Mouse (Mus musculus): Measurements from ENCODE around the gene Iars.
"Not testable (repeated sequence)": the region's sequence is repeated elsewhere in the genome, so short reads cannot be mapped to it uniquely, and the experiment has no call there.

Iars gene

DNA sequence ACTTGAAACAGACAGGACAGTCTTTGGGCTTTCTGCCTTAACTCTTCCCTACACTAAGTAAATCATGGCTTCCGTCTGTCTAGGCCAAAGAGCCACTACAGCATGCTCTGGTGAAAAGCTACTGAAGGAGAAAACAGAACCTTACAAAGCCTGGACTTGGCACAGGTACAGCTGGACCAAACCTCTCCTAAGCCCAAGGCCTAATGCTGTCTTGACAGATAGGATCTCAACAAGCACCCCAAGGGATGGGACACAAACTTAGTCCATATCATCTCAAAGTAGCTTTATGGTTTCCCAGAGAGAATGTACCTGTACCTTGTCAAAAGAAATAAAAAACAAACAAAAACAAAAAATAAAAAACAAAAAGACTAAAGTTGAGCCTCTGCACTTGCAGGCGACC, 54.5 kb downstream of the Iars start:
- no peak for DNase-seq (ENCODE audit: low spot score)

DNA sequence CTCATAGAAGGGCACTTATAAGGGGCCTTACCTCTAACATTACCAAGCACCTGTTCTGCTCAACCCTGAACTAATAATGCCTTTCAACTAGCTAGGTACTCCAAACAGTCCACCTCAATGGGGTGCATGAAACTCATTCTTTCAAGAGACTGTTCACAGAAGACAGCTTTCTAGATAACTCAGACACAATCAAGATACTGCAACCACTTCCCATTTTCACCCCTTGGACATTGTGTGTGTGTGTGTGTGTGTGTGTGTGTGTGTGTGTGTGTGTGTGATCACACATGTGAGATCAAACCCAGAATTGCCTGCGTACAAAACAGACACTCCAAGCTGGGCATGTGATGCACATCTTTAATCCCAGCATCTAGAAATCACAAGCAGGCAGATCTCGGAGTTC, 56.1 kb downstream of the Iars start:
- DNase-seq (ENCODE audit: low spot score): no peak

DNA sequence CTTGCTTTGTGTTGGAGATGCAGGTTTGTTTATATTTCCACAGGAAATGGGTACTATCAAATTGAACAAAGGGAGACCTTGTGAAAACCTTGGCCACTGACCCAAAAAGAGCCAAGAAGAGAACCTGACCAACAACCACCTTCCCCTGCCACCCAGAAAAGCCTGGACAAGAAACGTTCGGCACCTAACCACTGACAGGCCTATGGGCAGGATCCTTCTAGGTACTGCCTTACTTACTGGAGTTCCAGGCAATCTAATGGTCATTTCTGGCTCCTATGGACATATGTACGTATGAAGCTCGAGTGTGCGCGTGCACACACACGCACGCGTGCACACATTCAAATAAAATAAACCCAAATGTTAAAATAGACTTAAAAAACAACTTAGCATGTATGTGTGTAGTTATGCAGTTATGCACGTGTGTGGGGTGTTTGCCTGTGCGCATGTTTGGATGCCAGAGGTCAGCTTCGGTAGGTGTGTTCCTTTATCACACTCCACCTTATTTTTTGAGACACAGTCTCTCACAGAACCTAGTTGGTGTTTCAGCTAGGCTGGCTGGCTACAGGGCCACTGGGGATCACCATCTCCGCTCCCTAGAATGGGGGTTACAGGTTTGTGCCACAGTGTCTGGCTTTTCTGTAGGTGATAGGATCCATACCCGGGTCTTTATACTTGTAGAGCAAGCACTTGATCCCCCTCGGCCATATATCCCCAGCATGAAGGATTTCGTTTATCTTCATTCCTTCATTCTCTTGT, 59.6 kb downstream of the Iars start:
- no peak for DNase-seq (ENCODE audit: low spot score)

DNA sequence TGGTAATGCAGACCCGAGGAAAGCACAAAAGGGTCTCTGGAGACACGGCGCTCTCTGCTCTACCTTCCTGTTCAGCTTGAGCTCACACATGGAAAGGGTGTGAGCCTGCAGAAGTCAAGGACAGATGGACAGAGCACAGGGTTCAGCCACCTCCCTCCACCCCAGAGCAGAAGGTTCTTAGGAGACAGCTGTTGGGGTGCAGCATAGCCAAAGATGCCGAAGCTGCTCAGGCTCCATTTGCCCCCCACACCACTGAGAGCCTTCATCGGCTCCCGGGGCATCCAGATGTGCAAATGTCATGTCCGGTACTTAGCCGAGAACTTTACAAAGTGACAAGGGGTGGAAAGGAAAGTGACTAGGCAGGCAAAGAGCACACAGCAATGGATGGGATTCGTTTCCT, 74.7 kb downstream of the Iars start:
- DNase-seq (ENCODE audit: low spot score): no peak

DNA sequence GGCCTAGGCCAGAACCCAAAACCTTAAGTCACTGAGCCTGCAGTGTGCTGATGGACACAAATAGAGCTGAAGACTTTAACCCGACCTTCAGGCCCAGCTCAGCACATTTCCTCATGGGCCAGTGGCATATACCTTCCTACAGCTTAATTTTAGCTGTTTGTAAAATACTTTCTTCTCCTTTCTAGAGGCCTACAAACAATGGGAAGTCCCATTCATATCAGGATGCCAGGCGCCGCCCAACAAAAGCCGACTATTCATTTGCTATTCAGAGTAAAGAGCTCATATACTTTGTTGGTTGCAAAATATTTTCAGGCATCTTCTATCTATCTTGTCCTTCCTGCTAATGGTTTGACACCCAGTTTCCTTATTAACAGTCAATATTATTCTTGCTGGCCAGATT, 76.1 kb downstream of the Iars start:
- no peak for DNase-seq (ENCODE audit: low spot score)

DNA sequence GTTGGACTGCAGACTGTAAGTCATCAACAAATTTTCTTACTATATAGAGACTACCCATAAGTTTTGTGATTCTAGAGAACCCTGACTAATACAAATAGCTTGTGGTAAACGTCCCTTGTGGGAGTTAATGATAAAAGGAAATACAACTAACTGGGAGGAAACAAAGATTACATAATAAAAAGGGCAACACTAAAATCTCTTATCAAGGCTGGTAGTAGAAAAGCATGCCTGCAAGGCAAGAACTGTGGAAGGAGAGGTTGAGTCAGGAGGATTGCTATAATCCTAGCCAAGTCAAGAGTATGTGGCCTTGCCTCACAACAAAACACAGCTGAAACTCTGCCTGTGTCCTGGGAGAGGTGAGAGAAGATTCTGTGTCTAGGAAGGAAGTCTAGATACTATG, 78.8 kb downstream of the Iars start:
- no peak for DNase-seq (ENCODE audit: low spot score)

DNA sequence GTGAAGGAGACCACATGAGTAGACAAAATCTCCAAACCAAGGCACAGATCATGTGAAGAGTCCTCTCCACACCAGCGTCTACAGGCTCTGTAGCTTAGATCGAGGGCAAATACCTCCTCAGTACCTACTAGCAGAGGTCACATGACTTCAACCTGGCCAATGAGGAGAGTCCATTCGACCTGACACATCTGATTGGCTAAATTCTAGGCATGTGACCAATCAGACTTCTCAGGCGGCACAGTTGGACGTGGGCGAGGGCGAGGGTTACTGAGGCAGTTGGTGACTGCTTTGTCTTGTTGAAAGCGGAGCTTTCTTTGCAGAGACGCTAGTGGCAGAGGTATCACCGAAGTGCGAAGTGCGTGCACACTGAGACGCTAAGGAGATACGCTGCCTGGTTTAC, 80.3 kb downstream of the Iars start:
- DNase-seq (ENCODE audit: low spot score): no peak

DNA sequence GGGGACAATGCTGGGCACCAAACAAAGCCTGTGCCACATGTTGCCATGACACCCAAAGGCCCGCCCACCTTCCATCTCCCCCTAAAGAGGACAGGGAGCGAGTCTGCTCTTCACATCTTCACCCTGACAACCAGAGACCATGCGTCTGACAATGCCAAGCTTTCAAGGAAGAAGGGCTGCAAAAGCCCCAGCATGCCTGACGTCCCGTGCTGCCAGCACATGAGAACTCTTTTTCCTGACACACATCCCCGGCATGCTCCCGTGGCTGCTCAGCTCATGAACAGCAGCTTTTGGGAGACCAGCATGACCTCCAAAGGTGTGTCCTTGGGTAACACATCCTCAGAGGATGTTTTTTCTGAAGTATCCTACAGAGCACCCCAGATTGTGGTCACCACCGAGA, 83.4 kb downstream of the Iars start:
- DNase-seq (ENCODE audit: low spot score): no peak

DNA sequence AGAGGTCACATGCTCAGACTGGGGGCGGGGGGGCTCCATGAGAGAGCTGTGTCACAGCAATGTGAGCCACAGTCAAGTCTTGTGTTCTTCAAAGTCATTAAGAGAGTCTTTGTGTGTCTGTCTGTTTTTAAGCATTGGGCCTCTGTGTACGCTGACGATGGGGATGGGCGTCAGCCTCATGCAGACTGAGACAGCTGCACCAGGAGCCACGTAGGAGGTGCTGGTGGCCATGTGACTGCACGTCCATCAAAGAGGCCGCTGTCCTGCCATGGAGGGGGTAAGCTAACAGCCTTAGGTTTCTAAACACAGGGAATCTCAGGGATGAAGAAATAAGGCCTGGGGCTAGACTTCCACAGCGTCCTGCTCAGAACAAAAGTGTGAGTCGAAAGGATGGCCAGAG, 84.4 kb downstream of the Iars start:
- DNase-seq (ENCODE audit: low spot score): no peak

DNA sequence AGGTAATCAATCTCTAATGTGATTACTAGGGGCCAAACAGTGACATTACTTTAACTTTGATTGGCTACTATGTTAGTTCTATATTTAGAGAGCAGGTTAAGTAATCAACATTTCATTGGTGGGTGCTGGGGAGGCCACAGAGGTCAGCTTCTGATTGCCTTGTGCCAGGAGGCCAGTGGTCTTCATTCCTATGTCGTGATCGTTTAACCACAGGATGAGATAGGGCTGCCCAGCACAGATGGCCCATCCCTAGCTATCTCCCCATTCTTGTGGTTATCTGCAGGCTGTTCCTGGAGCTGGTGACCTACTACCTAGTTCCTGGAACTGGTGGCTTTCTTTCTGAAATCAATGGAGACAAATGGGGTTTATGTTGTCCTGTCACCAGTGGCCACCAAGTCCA, 86.1 kb downstream of the Iars start:
- DNase-seq (ENCODE audit: low spot score): no peak

DNA sequence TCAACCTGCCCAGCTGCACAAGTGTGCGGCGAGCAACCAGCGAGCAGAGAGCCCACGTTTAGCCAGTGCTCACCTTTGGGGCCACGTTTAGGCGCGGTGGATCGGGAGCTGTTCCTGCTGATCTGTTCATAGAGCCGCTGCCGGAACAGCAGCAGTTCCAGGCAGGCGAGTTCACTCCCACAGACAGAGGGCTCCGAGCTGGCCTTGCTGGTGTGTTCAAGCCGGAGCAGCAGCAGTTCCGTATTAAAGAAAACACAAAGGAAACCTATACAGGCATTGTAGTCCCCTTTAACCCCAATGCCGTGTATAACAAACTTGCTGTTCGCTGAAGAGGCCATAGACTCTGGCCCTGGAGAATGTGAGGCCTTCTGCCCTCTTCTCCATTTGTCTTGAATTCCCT, 87.2 kb downstream of the Iars start:
- no peak for DNase-seq (ENCODE audit: low spot score)

DNA sequence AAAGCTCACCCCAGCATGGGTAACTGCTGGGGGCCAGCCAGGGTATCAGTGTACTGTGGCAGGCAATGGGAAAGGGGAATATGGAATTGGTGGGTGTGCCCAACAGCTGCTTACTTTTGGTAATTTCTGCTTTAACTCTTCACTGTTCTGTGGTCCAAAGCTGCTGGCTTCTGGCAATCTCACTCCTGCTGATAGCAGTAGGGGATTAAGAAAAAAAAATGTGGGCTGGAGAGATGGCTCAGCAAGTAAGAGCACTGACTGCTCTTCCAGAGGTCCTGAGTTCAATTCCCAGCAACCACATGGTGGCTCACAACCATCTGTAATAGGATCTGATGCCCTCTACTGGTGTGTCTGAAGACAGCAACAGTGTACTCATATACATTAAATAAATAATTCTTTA, 89.6 kb downstream of the Iars start:
- DNase-seq (ENCODE audit: low spot score): not testable (repeated sequence)
